Mouse (Mus musculus): Measurements from ENCODE around the gene Tfap2e. TPM values are rescaled to one million over a fixed set of nuclear protein-coding genes. Genes with fewer than 3 reads are reported as not detected.

Gene Tfap2e
- polyA plus RNA-seq, 1 experiment from 2014 or later, result not detected

DNA sequence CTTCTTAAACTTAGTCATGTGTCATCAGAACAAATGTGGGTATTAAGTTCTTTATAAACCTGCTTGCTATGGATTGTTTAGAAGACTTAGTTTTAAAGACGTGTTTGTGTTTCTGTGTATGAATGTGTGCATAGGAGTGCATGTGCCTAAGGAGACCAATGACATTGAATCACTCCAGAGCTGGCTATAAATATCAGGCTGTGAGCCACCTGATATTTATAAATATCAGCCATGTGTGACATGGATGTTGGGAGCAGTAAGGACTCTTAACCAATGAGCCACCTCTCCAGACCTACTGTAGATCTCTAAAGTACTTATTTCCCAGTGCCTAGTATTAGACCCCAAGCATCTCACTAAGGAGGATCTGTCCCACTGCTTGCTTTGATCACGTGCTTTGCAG lies 46.6 kb downstream of the Tfap2e start:
- Histone ChIP-seq H3K27me3 (replicated peaks; ENCODE audit: control insufficient read depth, insufficient read depth, low read length) (no peaks in the 10 kb centered on the region), H3K27ac (ENCODE audit: low read length) (no peak overlapping the region), H3K4me3 (ENCODE audit: low read length) (no peak overlapping the region), H3K4me2 (ENCODE audit: low read depth, low read length) (no peak overlapping the region), H3K9me3 (ENCODE audit: control insufficient read depth, low read length) (no peaks in the 10 kb centered on the region), H3K4me1 (ENCODE audit: control insufficient read depth, insufficient read depth, low read length) (no peaks in the 10 kb centered on the region), H3K9ac (ENCODE audit: low read depth, low read length) (no peak overlapping the region), H3K36me3 (ENCODE audit: control insufficient read depth, insufficient read depth, low read length) (peaks cover 19% of the 10 kb centered on the region)
- WGBS, result 79% methylated on average over 2 of the region's 2 CpGs
- ATAC-seq, result no peak

DNA sequence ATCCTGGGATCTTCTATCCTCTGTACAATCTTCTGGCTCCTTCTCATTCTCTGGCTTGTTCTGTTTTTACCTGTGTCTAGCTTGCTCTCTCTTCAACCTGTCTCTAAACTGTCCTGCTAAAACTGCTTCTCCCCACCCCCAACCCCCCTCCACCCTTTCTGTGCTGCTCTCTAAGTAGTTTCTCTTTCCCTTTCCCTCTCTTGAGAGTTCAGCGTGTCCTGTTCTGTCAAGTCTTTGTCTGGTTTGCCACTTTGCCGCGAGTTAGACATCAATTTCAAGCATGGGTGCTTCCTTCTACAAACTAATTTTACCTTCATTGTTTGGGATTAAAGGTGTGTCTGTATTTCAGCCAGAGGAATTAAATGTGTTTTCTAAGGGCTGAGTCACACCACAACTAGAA lies 53.0 kb downstream of the Tfap2e start:
- H3K4me2 ChIP-seq (ENCODE audit: low read depth, low read length), result no peak overlapping the region
- H3K27me3 ChIP-seq (replicated peaks; ENCODE audit: control insufficient read depth, insufficient read depth, low read length), result no peaks in the 10 kb centered on the region
- H3K4me3 ChIP-seq (ENCODE audit: low read length), result no peak overlapping the region
- H3K36me3 ChIP-seq (ENCODE audit: control insufficient read depth, insufficient read depth, low read length), result peaks cover 12% of the 10 kb centered on the region
- H3K4me1 ChIP-seq (ENCODE audit: control insufficient read depth, insufficient read depth, low read length), result peaks cover 5% of the 10 kb centered on the region; the same call in 1 of the 2 replicates
- no peak overlapping the region for H3K27ac ChIP-seq (ENCODE audit: low read length)
- WGBS, result 83% methylated on average over 3 of the region's 3 CpGs
- H3K9me3 ChIP-seq (ENCODE audit: control insufficient read depth, low read length), result no peaks in the 10 kb centered on the region
- no peak for ATAC-seq
- H3K9ac ChIP-seq (ENCODE audit: low read depth, low read length), result no peak overlapping the region

DNA sequence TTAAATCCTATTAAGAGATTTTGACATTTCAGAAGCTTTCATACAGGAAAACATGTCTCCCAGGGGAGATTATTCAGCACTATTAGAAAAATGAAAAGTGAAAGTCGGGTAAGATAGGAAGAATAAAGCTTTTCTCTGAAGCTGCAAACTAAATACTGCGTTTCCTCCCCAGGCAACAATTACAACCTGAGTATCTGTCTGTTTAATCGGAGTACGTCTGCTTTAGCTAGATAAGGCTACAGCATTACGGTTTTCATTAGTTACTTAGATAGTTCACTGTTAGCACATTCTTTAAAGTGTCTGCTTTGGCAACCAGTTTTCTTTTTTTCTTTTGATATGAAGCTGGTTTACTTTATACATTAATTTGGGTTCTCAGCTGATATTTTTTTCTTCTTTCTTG lies 53.7 kb downstream of the Tfap2e start:
- 72% methylated on average over 5 of the region's 5 CpGs for WGBS
- Histone ChIP-seq H3K9ac (ENCODE audit: low read depth, low read length) (no peak overlapping the region), H3K9me3 (ENCODE audit: control insufficient read depth, low read length) (no peaks in the 10 kb centered on the region), H3K4me3 (ENCODE audit: low read length) (no peak overlapping the region), H3K4me1 (ENCODE audit: control insufficient read depth, insufficient read depth, low read length) (peaks cover 5% of the 10 kb centered on the region; the same call in 1 of the 2 replicates), H3K36me3 (ENCODE audit: control insufficient read depth, insufficient read depth, low read length) (peaks cover 12% of the 10 kb centered on the region), H3K4me2 (ENCODE audit: low read depth, low read length) (no peak overlapping the region), H3K27me3 (replicated peaks; ENCODE audit: control insufficient read depth, insufficient read depth, low read length) (no peaks in the 10 kb centered on the region), H3K27ac (ENCODE audit: low read length) (no peak overlapping the region)
- ATAC-seq, result no peak

DNA sequence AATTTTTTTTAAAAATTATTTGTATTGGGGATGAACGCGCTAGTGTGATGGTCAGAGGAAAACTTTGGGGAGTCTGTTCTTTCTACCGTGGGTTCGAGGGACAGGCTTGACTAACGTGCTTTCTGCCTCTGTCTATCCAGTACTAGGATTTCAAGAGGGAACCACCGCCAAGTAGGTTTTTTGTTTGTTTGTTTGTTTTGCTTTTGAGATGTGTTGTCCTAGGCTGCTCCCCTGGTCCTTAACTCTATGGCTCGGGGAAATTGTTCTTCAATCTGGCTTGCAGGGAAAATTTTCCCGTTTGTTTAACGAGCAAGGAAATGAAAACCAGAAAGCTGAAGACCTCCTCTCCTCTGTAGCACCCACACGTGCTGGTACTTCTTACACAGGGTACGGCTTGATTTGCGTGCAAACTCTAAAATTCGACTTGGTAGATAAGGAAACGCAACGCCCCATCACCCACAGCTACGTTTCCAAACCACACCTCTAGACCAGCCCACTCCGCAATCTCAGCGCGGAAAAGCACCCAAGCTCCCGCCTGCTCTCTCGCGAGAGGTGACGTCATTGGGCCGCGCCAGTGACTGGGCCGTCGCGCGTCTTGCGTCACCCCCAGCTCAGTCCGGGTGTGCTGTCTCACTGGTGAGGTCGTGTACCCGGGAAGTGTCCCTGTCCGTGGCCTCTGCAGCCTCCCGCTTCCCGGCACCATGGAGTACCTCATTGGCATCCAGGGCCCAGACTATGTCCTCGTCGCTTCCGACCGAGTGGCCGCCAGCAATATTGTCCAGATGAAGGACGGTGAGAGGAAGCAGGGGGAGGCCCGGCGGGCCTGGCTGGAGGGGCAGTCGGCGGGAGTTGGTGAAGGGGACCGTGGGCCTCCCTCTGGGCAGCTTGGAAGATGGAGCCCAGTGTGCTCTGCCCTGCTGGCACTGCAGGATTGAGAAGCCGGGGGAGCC lies 58.7 kb downstream of the Tfap2e start, which contains the start of gene Psmb2:
Gene Psmb2, plus strand, starts transcription at position 577 of the 950 bp plus-strand sequence.
- H3K4me3 ChIP-seq (ENCODE audit: low read length), result peak within 1 kb of the TSS; percentile 91
- H3K4me1 ChIP-seq (ENCODE audit: control insufficient read depth, insufficient read depth, low read length), result peaks cover 5% of the 10 kb centered on the region; the same call in 1 of the 2 replicates
- no peaks in the 10 kb centered on the region for H3K27me3 ChIP-seq (replicated peaks; ENCODE audit: control insufficient read depth, insufficient read depth, low read length)
- peak within 1 kb of the TSS; percentile 38; the same call in 1 of the 2 replicates for H3K27ac ChIP-seq (ENCODE audit: low read length)
- H3K4me2 ChIP-seq (ENCODE audit: low read depth, low read length), result peak within 1 kb of the TSS; percentile 82
- peak within 1 kb of the TSS; percentile 91 for H3K9ac ChIP-seq (ENCODE audit: low read depth, low read length)
- no peaks in the 10 kb centered on the region for H3K9me3 ChIP-seq (ENCODE audit: control insufficient read depth, low read length)
- WGBS, result 3% methylated on average over 48 of the region's 48 CpGs
- peak; percentile 99 for ATAC-seq
- no peaks in the 10 kb centered on the region for H3K36me3 ChIP-seq (ENCODE audit: control insufficient read depth, insufficient read depth, low read length)

DNA sequence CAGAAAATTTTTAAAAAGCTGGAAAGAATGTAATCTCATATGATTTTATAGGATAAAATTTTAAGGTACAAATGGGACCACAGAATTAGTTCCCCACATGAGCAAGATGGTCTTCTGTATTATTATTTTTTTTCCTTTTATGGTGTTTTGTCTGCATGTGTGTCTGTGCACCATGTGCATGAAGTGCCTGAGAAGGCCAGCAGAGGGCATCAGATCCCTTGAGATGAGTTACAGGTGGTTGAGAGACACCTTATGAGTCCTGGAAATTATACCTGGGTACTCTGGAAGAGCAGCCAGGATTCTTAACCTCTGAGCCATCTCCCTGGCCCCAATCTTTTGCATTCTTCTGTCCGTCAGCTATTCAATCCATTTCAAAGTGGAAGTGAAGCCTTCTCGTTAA lies 69.0 kb downstream of the Tfap2e start:
- ATAC-seq, result no peak
- WGBS, result 96% methylated on average over 2 of the region's 2 CpGs
- no peak overlapping the region for H3K4me3 ChIP-seq (ENCODE audit: low read length)

More for the DNA sequence above, 69.0 kb downstream of the Tfap2e start:
- H3K9ac ChIP-seq (ENCODE audit: low read depth, low read length), result no peak overlapping the region
- H3K27ac ChIP-seq (ENCODE audit: low read length), result no peak overlapping the region
- no peaks in the 10 kb centered on the region for H3K9me3 ChIP-seq (ENCODE audit: control insufficient read depth, low read length)
- H3K27me3 ChIP-seq (replicated peaks; ENCODE audit: control insufficient read depth, insufficient read depth, low read length), result no peaks in the 10 kb centered on the region
- no peaks in the 10 kb centered on the region for H3K36me3 ChIP-seq (ENCODE audit: control insufficient read depth, insufficient read depth, low read length)
- no peak overlapping the region for H3K4me2 ChIP-seq (ENCODE audit: low read depth, low read length)
- H3K4me1 ChIP-seq (ENCODE audit: control insufficient read depth, insufficient read depth, low read length), result no peaks in the 10 kb centered on the region

Other genes with a start within 250 kb of the Tfap2e start
- gene Ago4, start 202.8 kb downstream of the Tfap2e start, polyA plus RNA-seq (2015; fragmentation: Nextera tagmentation; extraction: Ambion mirVana), result 0.65 and 0.86 TPM in 2 replicates
- 20.8 and 26.5 TPM in 2 replicates for gene Clspn, start 179.3 kb downstream of the Tfap2e start, polyA plus RNA-seq (2015; fragmentation: Nextera tagmentation; extraction: Ambion mirVana)
- 1.7 and 1.9 TPM in 2 replicates for gene 5730409E04Rik, start 126.4 kb downstream of the Tfap2e start, polyA plus RNA-seq (2015; fragmentation: Nextera tagmentation; extraction: Ambion mirVana)
- 477 and 515 TPM in 2 replicates for gene Psmb2, start 58.6 kb downstream of the Tfap2e start, polyA plus RNA-seq (2015; fragmentation: Nextera tagmentation; extraction: Ambion mirVana)
- gene Ncdn, start 17.2 kb upstream of the Tfap2e start, polyA plus RNA-seq (2015; fragmentation: Nextera tagmentation; extraction: Ambion mirVana), result 25.6 and 27.4 TPM in 2 replicates
- 36.4 and 44.0 TPM in 2 replicates for gene AU040320, start 17.3 kb upstream of the Tfap2e start, polyA plus RNA-seq (2015; fragmentation: Nextera tagmentation; extraction: Ambion mirVana)
- gene Zmym4, start 231.9 kb upstream of the Tfap2e start, polyA plus RNA-seq (2015; fragmentation: Nextera tagmentation; extraction: Ambion mirVana), result 10.1 and 10.7 TPM in 2 replicates